Mouse (Mus musculus) MEL (cell line): ENCODE measurements around the gene Fars2. TPM values are rescaled to one million over a fixed set of nuclear protein-coding genes. Genes with fewer than 3 reads are reported as not detected.

Experiments
- DNase-seq: peaks from one replicate; pipeline ENCODE4 v3.0.0; 2011; ENCODE audit warnings: low read depth, low spot score
- H3K27ac ChIP-seq: 2 replicates; pipeline ENCODE4 v1.5.1; 2012; ENCODE audit warnings: low read depth, mild to moderate bottlenecking, control low read depth, low read length, moderate library complexity; ENCODE audit not compliant: control insufficient read depth
- H3K27me3 ChIP-seq, 2 experiments: fragments of 150-350 bp in 1 of 2; sonication (generic) in 1 of 2; 2 replicates each; pipeline ENCODE4 v1.6.1; 2012; ENCODE audit warnings: low read length in 2 of 2, mild to moderate bottlenecking in 2 of 2, improper control_type of control experiment in 1 of 2, moderate library complexity in 1 of 2; ENCODE audit not compliant: insufficient read depth in 2 of 2, control insufficient read depth in 1 of 2
- H3K36me3 ChIP-seq, 2 experiments: 2 replicates each; pipeline ENCODE4 v1.6.1; 2012 to 2014; ENCODE audit warnings: low read length in 2 of 2, improper control_type of control experiment in 1 of 2, inconsistent platforms in 1 of 2, mild to moderate bottlenecking in 1 of 2; ENCODE audit not compliant: insufficient read depth in 2 of 2, control insufficient read depth in 1 of 2
- H3K4me1 ChIP-seq, 2 experiments: fragments of 150-350 bp in 1 of 2; sonication (generic) in 1 of 2; 2 replicates each; pipeline ENCODE4 v1.6.1; 2012; ENCODE audit warnings: low read length in 2 of 2, improper control_type of control experiment in 1 of 2, mild to moderate bottlenecking in 1 of 2; ENCODE audit not compliant: insufficient read depth in 2 of 2, control insufficient read depth in 1 of 2
- H3K4me3 ChIP-seq, 2 experiments: fragments of 150-350 bp in 1 of 2; sonication (generic) in 1 of 2; 2 replicates each; pipeline ENCODE4 v1.5.1; 2012; ENCODE audit warnings: low read depth in 2 of 2, low read length in 2 of 2, mild to moderate bottlenecking in 2 of 2, moderate library complexity in 2 of 2, control low read depth in 1 of 2, improper control_type of control experiment in 1 of 2; ENCODE audit not compliant: control insufficient read depth in 1 of 2, insufficient read depth in 1 of 2
- H3K79me2 ChIP-seq: 2 replicates; pipeline ENCODE4 v1.6.1; 2012; ENCODE audit warnings: mild to moderate bottlenecking, low read length, moderate library complexity; ENCODE audit not compliant: control insufficient read depth, poor library complexity, insufficient read depth
- H3K9ac ChIP-seq: 2 replicates; pipeline ENCODE4 v1.6.1; 2012; ENCODE audit warnings: low read depth, mild to moderate bottlenecking, control low read depth, low read length, moderate library complexity; ENCODE audit not compliant: control insufficient read depth, poor library complexity, severe bottlenecking
- H3K9me3 ChIP-seq: fragments of 150-350 bp; sonication (generic); replicated peaks from 2 replicates; pipeline ENCODE4 v1.6.1; 2012; ENCODE audit warnings: mild to moderate bottlenecking, low read length, improper control_type of control experiment, moderate library complexity; ENCODE audit not compliant: insufficient read depth
- BHLHE40 ChIP-seq: IDR thresholded peaks from 2 replicates; pipeline ENCODE4 v1.6.1; 2012; ENCODE audit warnings: low read depth, mild to moderate bottlenecking, inconsistent platforms, low read length, improper control_type of control experiment, borderline replicate concordance
- CHD1 ChIP-seq: IDR thresholded peaks from 2 replicates; pipeline ENCODE4 v1.6.1; 2012; ENCODE audit warnings: low read depth, mild to moderate bottlenecking, inconsistent platforms, low read length, improper control_type of control experiment
- CTCF ChIP-seq, 3 experiments: IDR thresholded peaks in 2 of 3; conservative IDR thresholded peaks in 1 of 3; 2 replicates each; pipeline ENCODE4 v1.5.1; 2011 to 2012; ENCODE audit warnings: low read length in 3 of 3, low read depth in 2 of 3, mild to moderate bottlenecking in 2 of 3, improper control_type of control experiment in 1 of 3, inconsistent platforms in 1 of 3, mixed read lengths in 1 of 3, moderate library complexity in 1 of 3; ENCODE audit not compliant: control insufficient read depth in 1 of 3, insufficient read depth in 1 of 3, poor library complexity in 1 of 3, severe bottlenecking in 1 of 3
- ELF1 ChIP-seq: IDR thresholded peaks from 2 replicates; pipeline ENCODE4 v1.6.1; 2014; ENCODE audit warnings: low read depth, mild to moderate bottlenecking, inconsistent platforms, low read length, improper control_type of control experiment, moderate library complexity
- GABPA ChIP-seq: IDR thresholded peaks from 2 replicates; pipeline ENCODE4 v1.6.1; 2012; ENCODE audit warnings: low read depth, mild to moderate bottlenecking, inconsistent platforms, low read length, improper control_type of control experiment, moderate library complexity
- HCFC1 ChIP-seq: IDR thresholded peaks from 2 replicates; pipeline ENCODE4 v1.6.1; 2012; ENCODE audit warnings: low read depth, mild to moderate bottlenecking, inconsistent platforms, low read length, improper control_type of control experiment, moderate library complexity
- KAT2A ChIP-seq: conservative IDR thresholded peaks from 2 replicates; pipeline ENCODE4 v1.6.1; 2012; ENCODE audit warnings: low read depth, low read length, improper control_type of control experiment, inconsistent platforms
- MAX ChIP-seq: IDR thresholded peaks from 2 replicates; pipeline ENCODE4 v1.6.1; 2011; ENCODE audit warnings: low read length, improper control_type of control experiment
- MXI1 ChIP-seq: IDR thresholded peaks from 2 replicates; pipeline ENCODE4 v1.6.1; 2011; ENCODE audit warnings: mild to moderate bottlenecking, low read depth, low read length, improper control_type of control experiment
- MYB ChIP-seq: IDR thresholded peaks from 2 replicates; pipeline ENCODE4 v1.6.1; 2011; ENCODE audit warnings: mild to moderate bottlenecking, low read depth, low read length, improper control_type of control experiment
- MYC ChIP-seq: IDR thresholded peaks from 2 replicates; pipeline ENCODE4 v1.6.1; 2011; ENCODE audit warnings: low read depth, mild to moderate bottlenecking, low read length, improper control_type of control experiment, moderate library complexity
- NRF1 ChIP-seq: IDR thresholded peaks from 2 replicates; pipeline ENCODE4 v1.6.1; 2014; ENCODE audit warnings: low read depth, mild to moderate bottlenecking, inconsistent platforms, low read length, improper control_type of control experiment, moderate library complexity; ENCODE audit not compliant: poor library complexity, insufficient read depth, severe bottlenecking
- POLR2AphosphoS2 ChIP-seq: IDR thresholded peaks from 2 replicates; pipeline ENCODE4 v1.6.1; 2011; ENCODE audit warnings: low read length, improper control_type of control experiment
- POLR2AphosphoS5 ChIP-seq: IDR thresholded peaks from 2 replicates; pipeline ENCODE4 v1.6.1; 2012; ENCODE audit warnings: low read depth, borderline replicate concordance, mild to moderate bottlenecking, inconsistent platforms, low read length, moderate library complexity, mixed read lengths
- RAD21 ChIP-seq: IDR thresholded peaks from 2 replicates; pipeline ENCODE4 v1.6.1; 2011; ENCODE audit warnings: mild to moderate bottlenecking, low read depth, low read length, improper control_type of control experiment
- RCOR1 ChIP-seq: IDR thresholded peaks from 2 replicates; pipeline ENCODE4 v1.6.1; 2012; ENCODE audit warnings: low read depth, mild to moderate bottlenecking, inconsistent platforms, low read length, improper control_type of control experiment
- SIN3A ChIP-seq: IDR thresholded peaks from 2 replicates; pipeline ENCODE4 v1.6.1; 2012; ENCODE audit warnings: low read length, improper control_type of control experiment, inconsistent platforms
- SMC3 ChIP-seq: IDR thresholded peaks from 2 replicates; pipeline ENCODE4 v1.6.1; 2011; ENCODE audit warnings: low read depth, low read length, improper control_type of control experiment
- USF1 ChIP-seq: IDR thresholded peaks from 2 replicates; pipeline ENCODE4 v1.6.1; 2014; ENCODE audit warnings: low read depth, mild to moderate bottlenecking, inconsistent platforms, low read length, improper control_type of control experiment, moderate library complexity
- polyA plus RNA-seq, 2 experiments: library from polyadenylated mRNA; stranded (reverse) in 1 of 2; unstranded in 1 of 2; fragments of >175 nt in 1 of 2; fragments of >200 nt in 1 of 2; gene quantifications; 2 replicates each; pipeline versions ENCODE4 v1.2.1 to v1.2.4; 2012; ENCODE audit warnings: low replicate concordance in 2 of 2, low read depth in 1 of 2; ENCODE audit not compliant: insufficient read length in 2 of 2, insufficient read depth in 1 of 2, missing spikeins in 1 of 2
- total RNA-seq: library from RNA; depleted of rRNA; stranded (reverse); fragments of 300-350 nt; gene quantifications from 2 replicates; pipeline ENCODE4 v1.2.3, GENCODE M21; 2012

Fars2 gene
- total and polyA plus RNA-seq, 3 experiments, result 32.6 to 39.2 TPM; not detected in 1

GRCm38 (mm10) chr13:36495980-36496379 is 378.8 kb downstream of the Fars2 start:
- no peak overlapping the region for H3K4me3 ChIP-seq

GRCm38 (mm10) chr13:36497346-36497745 is 380.1 kb downstream of the Fars2 start:
- Histone ChIP-seq H3K27me3 (no peaks in the 10 kb centered on the region), H3K9ac (no peak overlapping the region)
- TF ChIP-seq GABPA (no peak), MXI1 (no peak), NRF1 (no peak), BHLHE40 (no peak), MYC (no peak), CTCF (IDR thresholded peaks at IDR 0.05 in 2 of 3, conservative IDR thresholded peaks at IDR 0.05 in 1 of 3; ENCODE audit: control insufficient read depth in 1 of 3, insufficient read depth in 1 of 3, low read depth in 2 of 3, low read length in 3 of 3, poor library complexity in 1 of 3, severe bottlenecking in 1 of 3) (no peak), MYB (no peak), USF1 (no peak), RAD21 (no peak), ELF1 (no peak), HCFC1 (no peak), KAT2A (no peak), RCOR1 (no peak), CHD1 (no peak), POLR2AphosphoS2 (no peak), SMC3 (no peak)
- TF ChIP-seq, all 39 proteins: peak for 0
- Histone ChIP-seq H3K9me3 (no peaks in the 10 kb centered on the region), H3K79me2 (no peaks in the 10 kb centered on the region), H3K27ac (no peak overlapping the region), H3K4me3 (no peak overlapping the region), H3K4me1 (no peaks in the 10 kb centered on the region), H3K36me3 (no peaks in the 10 kb centered on the region; a peak in 1 of 4 replicates)
- peak; percentile 44 for DNase-seq

More at GRCm38 (mm10) chr13:36495980-36496379, 378.8 kb downstream of the Fars2 start:
- Histone ChIP-seq H3K79me2 (no peaks in the 10 kb centered on the region), H3K4me1 (no peaks in the 10 kb centered on the region), H3K27ac (no peak overlapping the region), H3K36me3 (no peaks in the 10 kb centered on the region; a peak in 1 of 4 replicates), H3K9me3 (no peaks in the 10 kb centered on the region), H3K9ac (no peak overlapping the region), H3K27me3 (no peaks in the 10 kb centered on the region)
- peak; percentile 9 for DNase-seq
- no peak for TF ChIP-seq SIN3A
- TF ChIP-seq CHD1, result no peak
- no peak for TF ChIP-seq MAX
- no peak for TF ChIP-seq POLR2AphosphoS5
- TF ChIP-seq, all 39 proteins: peak for 0
